Mouse (Mus musculus) right cerebral cortex, postnatal 25 days (tissue): ENCODE measurements around the gene Afdn.
"Not testable (repeated sequence)": the region's sequence is repeated elsewhere in the genome, so short reads cannot be mapped to it uniquely, and the experiment has no call there.

ENCODE experiments used
- DNase-seq: peaks from one replicate; pipeline ENCODE4 v3.0.0; 2022

Gene Afdn

DNA sequence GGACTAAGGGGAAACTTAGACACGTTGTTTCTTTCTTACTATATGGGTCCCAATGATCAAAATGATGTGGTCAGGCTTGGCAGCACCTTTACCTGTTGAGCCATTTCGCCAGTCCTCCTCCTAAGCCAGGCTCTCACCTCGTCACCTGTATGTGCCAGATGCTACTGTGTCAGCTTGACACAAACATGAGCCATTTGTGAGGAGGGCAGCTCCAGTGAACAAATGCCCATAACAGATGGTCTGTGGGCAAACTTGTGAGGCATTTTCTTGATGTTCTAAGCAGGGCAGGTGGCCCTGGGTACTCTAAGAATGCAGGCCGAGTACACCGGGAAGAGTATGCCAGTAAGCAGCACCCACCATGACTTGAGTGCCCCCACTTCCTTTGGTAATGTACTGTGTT, 21.6 kb downstream of the Afdn start:
- no peak for DNase-seq

DNA sequence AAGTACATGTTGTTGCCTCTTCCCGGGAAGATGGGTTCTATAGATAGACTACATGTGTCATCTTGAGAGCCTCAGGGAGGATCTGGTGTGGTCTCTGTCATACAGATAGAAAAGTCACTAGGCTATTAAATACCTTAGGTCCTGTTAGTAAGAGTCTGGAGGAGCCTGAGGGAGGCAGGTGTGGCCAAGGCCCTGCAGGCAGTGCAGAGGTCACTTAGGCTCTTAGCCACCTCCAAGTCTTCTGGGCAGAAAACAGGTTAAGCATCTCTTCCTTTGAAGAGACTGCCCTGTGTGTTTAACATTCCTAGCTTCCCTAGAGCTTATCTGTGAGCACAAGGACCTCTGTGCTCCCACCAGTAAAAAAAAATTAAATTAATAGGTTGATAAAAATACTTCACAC, 23.1 kb downstream of the Afdn start:
- DNase-seq: no peak

GRCm38 (mm10) chr17:13790033-13790432, 29.7 kb downstream of the Afdn start:
- DNase-seq: not testable (repeated sequence)

DNA sequence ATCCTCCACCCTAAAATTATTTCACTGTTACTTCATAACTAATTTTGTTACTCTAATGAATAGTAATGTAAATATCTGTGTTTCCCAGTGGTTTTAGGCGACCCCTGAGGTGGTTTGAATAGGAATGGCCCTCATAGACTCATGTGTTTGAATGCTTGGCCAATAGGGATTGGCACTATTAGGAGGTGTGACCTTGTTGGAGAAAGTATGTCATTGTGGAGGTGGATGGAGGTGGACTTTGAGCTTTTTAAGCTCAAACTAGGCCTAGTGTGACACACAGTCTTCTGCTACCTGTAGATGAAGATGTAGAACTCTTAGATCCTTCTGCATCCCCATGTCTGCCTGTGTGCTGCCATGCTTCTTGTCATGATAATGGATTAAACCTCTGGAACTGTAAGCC, 37.4 kb downstream of the Afdn start:
- DNase-seq: no peak

GRCm38 (mm10) chr17:13802836-13803408, 42.6 kb downstream of the Afdn start:
- DNase-seq: no peak

- no peak for DNase-seq
Measured at GRCm38 (mm10) chr17:13806016-13806415, 45.7 kb downstream of the Afdn start.

GRCm38 (mm10) chr17:13817789-13818188, 57.5 kb downstream of the Afdn start:
- no peak for DNase-seq

DNA sequence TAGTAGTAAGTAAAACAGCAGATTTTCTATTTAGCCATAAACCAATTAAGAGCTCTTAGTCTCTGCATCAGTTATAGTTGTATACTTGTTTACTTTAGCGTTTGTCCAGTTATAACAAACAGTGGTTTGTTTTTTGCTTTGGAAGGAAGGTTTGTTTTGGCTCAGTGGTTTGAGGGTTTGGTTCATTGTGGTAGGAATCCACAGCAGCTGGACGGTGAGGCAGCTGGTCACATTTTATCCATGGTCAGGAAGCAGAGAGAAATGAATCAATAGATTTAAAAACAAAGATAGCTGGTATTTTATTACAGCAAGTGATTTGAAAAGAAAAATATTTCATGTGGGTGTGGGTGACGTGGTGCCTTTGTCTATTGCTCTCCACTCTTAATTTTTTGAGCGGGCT, 59.0 kb downstream of the Afdn start:
- DNase-seq: no peak

- DNase-seq: no peak
Measured at GRCm38 (mm10) chr17:13820676-13821075, 60.3 kb downstream of the Afdn start.

DNA sequence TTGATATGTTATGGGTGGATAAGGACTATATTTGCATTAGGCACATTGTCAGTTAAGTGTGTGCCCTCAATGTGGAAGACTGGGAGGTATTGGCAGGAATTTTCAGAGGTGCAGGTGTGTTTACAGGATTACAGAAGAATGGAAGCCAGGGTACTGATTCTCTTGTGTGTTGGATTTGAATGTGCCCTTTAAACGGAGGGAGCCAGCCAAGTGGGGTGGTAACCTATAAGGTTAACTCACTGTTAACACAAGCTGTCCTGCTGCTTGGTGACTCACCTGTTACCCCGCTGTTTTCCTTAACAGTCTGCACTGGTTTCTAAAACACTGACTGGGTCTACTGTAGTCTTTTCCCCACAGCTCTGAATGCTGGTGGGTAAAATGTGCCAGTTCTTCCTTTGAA, 65.1 kb downstream of the Afdn start:
- no peak for DNase-seq

DNA sequence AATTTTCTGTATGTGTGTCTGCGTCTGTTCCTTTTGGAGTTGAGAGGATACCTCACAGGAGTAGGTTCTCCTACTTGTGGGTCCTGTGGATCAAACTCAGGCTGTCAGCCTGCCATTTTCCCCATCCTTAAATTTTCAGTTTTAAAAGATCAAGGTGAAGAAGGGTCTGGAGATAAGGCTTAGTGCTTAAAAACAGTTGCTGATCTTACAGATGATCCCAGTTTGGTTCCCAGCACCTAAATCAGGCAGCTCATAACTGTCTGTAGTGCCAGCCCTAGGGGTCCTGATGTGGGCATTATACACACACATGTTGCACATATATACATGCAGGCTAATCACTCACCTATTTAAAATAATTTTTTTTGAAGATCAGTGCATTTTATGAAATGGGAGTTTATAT, 69.9 kb downstream of the Afdn start:
- DNase-seq: no peak

- no peak for DNase-seq
Measured at GRCm38 (mm10) chr17:13830636-13831341, 70.5 kb downstream of the Afdn start.

GRCm38 (mm10) chr17:13835876-13836275, 75.5 kb downstream of the Afdn start:
- no peak for DNase-seq

GRCm38 (mm10) chr17:13850175-13850574, 89.8 kb downstream of the Afdn start:
- no peak for DNase-seq

GRCm38 (mm10) chr17:13853883-13854282, 93.5 kb downstream of the Afdn start:
- DNase-seq: peak; percentile 40

GRCm38 (mm10) chr17:13855396-13855795, 95.1 kb downstream of the Afdn start:
- DNase-seq: no peak

GRCm38 (mm10) chr17:13856429-13857090, 96.2 kb downstream of the Afdn start:
- DNase-seq: no peak

DNA sequence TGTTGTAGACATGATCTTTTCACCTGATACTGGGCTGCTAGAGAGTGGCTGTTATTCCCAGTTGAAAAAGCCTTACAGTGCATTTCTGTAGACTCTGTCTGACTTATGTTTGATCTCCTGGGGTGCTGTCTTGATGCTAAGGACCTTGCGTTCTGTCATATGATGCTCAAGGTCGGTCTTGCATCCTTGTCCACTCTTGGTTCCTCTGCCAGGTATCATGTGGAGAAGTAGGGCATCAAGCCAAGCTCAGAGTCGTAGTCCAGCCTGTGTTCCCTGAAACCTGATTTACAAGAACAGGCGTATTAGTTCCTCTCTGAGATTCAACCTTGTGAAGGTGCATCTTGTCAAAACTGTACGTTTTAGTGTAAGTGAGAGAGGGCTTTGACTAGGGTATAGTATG, 105.0 kb downstream of the Afdn start:
- DNase-seq: no peak

GRCm38 (mm10) chr17:13866951-13867351, 106.6 kb downstream of the Afdn start:
- no peak for DNase-seq

GRCm38 (mm10) chr17:13867475-13867874, 107.1 kb downstream of the Afdn start:
- DNase-seq: no peak

- DNase-seq: no peak
Measured at GRCm38 (mm10) chr17:13870236-13870635, 109.9 kb downstream of the Afdn start.

DNA sequence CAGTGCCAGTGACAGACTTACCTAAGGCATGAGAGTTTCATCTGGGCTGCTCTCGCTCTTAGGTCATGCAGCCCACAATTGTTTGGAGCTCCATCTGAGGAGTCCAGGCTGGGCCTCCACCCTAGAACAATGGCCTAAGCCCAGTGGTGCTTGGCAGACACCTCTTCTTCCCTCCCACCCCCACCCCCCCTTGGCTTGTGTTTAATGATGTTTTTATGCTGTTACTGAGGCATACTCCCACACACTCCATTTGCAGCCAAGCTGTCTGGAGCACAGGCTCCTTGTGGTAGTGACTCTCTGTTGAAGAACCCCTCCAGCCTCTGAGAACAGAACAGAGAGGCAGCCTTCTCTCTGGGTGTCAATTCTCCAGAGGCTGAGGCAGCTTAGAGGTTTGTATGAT, 113.9 kb downstream of the Afdn start:
- DNase-seq: no peak

DNA sequence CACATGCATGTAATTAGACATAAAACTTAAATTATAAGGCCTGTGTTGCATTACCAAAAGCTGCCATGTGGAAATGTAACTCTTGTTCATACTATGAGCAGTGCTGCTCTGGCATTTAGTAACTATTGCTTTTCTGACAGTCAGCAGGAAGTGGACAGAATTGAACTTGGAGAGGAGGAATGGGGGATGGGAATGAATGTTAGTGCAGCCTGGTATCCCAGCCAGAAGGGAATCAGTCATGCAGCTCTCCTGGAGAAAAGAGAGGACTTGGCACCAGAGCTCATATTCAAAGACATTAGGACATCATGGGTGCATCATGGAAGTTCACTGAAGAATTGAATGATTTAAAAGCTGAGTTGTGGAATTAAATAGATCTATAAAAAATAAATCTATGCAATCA, 117.1 kb downstream of the Afdn start:
- DNase-seq: no peak

DNA sequence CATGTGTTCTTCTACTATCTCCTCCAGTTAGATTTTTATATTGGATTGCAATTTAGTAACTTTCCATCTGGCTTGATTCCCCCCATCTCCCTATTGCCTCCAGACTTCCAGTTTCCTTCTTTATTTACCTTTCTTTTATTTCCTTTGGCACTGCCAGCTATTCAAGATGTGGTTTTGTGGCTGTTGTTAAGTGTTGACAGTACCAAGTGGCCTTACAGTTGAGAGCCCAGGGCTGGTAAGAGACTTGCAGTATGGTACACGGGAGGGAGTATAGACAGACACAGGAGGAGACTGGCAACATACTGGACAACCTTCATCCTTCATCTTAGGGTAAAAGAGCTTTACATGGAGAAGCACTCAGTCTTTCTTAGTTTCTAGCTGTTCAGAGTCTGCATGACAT, 119.4 kb downstream of the Afdn start:
- DNase-seq: no peak

DNA sequence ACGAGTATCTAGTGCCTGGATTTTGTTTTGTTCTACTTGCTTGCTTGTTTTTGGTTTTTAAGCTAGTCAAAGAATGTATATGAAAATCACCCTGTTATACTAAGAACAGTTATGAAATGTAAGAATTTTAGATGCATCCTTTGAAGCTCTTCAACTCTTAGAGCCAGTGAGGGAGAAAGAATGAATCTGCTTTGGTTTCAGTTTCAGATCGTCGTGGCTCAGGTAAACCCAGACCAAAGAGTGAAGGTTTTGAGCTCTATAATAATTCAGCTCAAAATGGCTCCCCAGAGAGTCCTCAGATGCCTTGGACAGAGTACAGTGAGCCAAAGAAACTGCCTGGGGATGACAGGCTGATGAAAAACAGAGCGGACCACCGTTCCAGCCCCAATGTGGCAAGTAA, 123.2 kb downstream of the Afdn start:
- DNase-seq: no peak
